Mouse (Mus musculus): Measurements from ENCODE around the gene Gm16253. TPM values are rescaled to one million over a fixed set of nuclear protein-coding genes. Genes with fewer than 3 reads are reported as not detected.

The Gm16253 gene
- polyA plus RNA-seq, 1 experiment from 2014 or later = 0.68 TPM

- Histone ChIP-seq H3K27ac (replicated peaks in 1 of 2; ENCODE audit: control insufficient read depth in 1 of 2, insufficient read depth in 1 of 2, low read depth in 2 of 2, low read length in 2 of 2) (peak within 1 kb of the TSS; percentile 96 to 98), H3K4me3 (ENCODE audit: control insufficient read depth in 1 of 2, insufficient read depth in 1 of 2, low read depth in 1 of 2, low read length in 2 of 2) (peak within 1 kb of the TSS; percentile 76 to 94), H3K4me1 (ENCODE audit: control insufficient read depth in 2 of 2, insufficient read depth in 2 of 2, low read length in 2 of 2) (peaks cover 14 to 32% of the 10 kb centered on the region in 2 experiments), H3K27me3 (ENCODE audit: control insufficient read depth, insufficient read depth, low read length) (no peaks in the 10 kb centered on the region), H3K4me2 (ENCODE audit: low read length) (peak within 1 kb of the TSS; percentile 97), H3K36me3 (ENCODE audit: control insufficient read depth, insufficient read depth, low read length) (peaks cover 33% of the 10 kb centered on the region), H3K9me3 (ENCODE audit: control insufficient read depth, low read length) (no peaks in the 10 kb centered on the region), H3K9ac (ENCODE audit: low read length) (peak within 1 kb of the TSS; percentile 98)
- WGBS = 0% methylated on average over 26 of the region's 26 CpGs
- peak; percentile 98 for ATAC-seq (ENCODE audit: insufficient number of reproducible peaks, insufficient read depth, low FRiP score, low read depth)
These were observed 19.1 kb upstream of the Gm16253 start, which contains the start of gene Txnip for GRCm38 (mm10) chr3:96557694-96558093. Gene Txnip, plus strand, starts transcription at chr3:96557957.

GRCm38 (mm10) chr3:96558159-96558558 lies 18.6 kb upstream of the Gm16253 start:
- H3K4me1 ChIP-seq (ENCODE audit: control insufficient read depth in 2 of 2, insufficient read depth in 2 of 2, low read length in 2 of 2) = peaks cover 14 to 32% of the 10 kb centered on the region in 2 experiments
- under 1% methylated on average over 17 of the region's 17 CpGs for WGBS

GRCm38 (mm10) chr3:96558668-96559196 lies 18.1 kb upstream of the Gm16253 start:
- ATAC-seq (ENCODE audit: insufficient number of reproducible peaks, insufficient read depth, low FRiP score, low read depth) = no peak
- Histone ChIP-seq H3K9me3 (ENCODE audit: control insufficient read depth, low read length) (no peaks in the 10 kb centered on the region), H3K4me2 (ENCODE audit: low read length) (peak overlapping the region; percentile 85), H3K27me3 (ENCODE audit: control insufficient read depth, insufficient read depth, low read length) (no peaks in the 10 kb centered on the region), H3K36me3 (ENCODE audit: control insufficient read depth, insufficient read depth, low read length) (peaks cover 33% of the 10 kb centered on the region), H3K27ac (replicated peaks in 1 of 2; ENCODE audit: control insufficient read depth in 1 of 2, insufficient read depth in 1 of 2, low read depth in 2 of 2, low read length in 2 of 2) (peak overlapping the region; percentile 96 to 98), H3K9ac (ENCODE audit: low read length) (peak overlapping the region; percentile 98), H3K4me1 (ENCODE audit: control insufficient read depth in 2 of 2, insufficient read depth in 2 of 2, low read length in 2 of 2) (peaks cover 14 to 33% of the 10 kb centered on the region in 2 experiments), H3K4me3 (ENCODE audit: control insufficient read depth in 1 of 2, insufficient read depth in 1 of 2, low read depth in 1 of 2, low read length in 2 of 2) (peak overlapping the region; percentile 76 to 94)
- 8% methylated on average over 10 of the region's 10 CpGs for WGBS

More at GRCm38 (mm10) chr3:96558159-96558558, 18.6 kb upstream of the Gm16253 start:
- Histone ChIP-seq H3K9ac (ENCODE audit: low read length) (peak overlapping the region; percentile 98), H3K27me3 (ENCODE audit: control insufficient read depth, insufficient read depth, low read length) (no peaks in the 10 kb centered on the region), H3K4me2 (ENCODE audit: low read length) (peak overlapping the region; percentile 85), H3K4me3 (ENCODE audit: control insufficient read depth in 1 of 2, insufficient read depth in 1 of 2, low read depth in 1 of 2, low read length in 2 of 2) (peak overlapping the region; percentile 76 to 94), H3K27ac (replicated peaks in 1 of 2; ENCODE audit: control insufficient read depth in 1 of 2, insufficient read depth in 1 of 2, low read depth in 2 of 2, low read length in 2 of 2) (peak overlapping the region; percentile 96 to 98), H3K9me3 (ENCODE audit: control insufficient read depth, low read length) (no peaks in the 10 kb centered on the region), H3K36me3 (ENCODE audit: control insufficient read depth, insufficient read depth, low read length) (peaks cover 33% of the 10 kb centered on the region)
- no peak for ATAC-seq (ENCODE audit: insufficient number of reproducible peaks, insufficient read depth, low FRiP score, low read depth)

- 15% methylated on average over 12 of the region's 12 CpGs for WGBS
- H3K4me3 ChIP-seq (ENCODE audit: control insufficient read depth in 1 of 2, insufficient read depth in 1 of 2, low read depth in 1 of 2, low read length in 2 of 2) = peak overlapping the region; percentile 76 to 94
- no peaks in the 10 kb centered on the region for H3K27me3 ChIP-seq (ENCODE audit: control insufficient read depth, insufficient read depth, low read length)
- peak overlapping the region; percentile 96 to 98 for H3K27ac ChIP-seq (replicated peaks in 1 of 2; ENCODE audit: control insufficient read depth in 1 of 2, insufficient read depth in 1 of 2, low read depth in 2 of 2, low read length in 2 of 2)
- H3K36me3 ChIP-seq (ENCODE audit: control insufficient read depth, insufficient read depth, low read length) = peaks cover 33% of the 10 kb centered on the region
- H3K4me1 ChIP-seq (ENCODE audit: control insufficient read depth in 2 of 2, insufficient read depth in 2 of 2, low read length in 2 of 2) = peaks cover 20 to 40% of the 10 kb centered on the region in 2 experiments
- ATAC-seq (ENCODE audit: insufficient number of reproducible peaks, insufficient read depth, low FRiP score, low read depth) = no peak
- no peaks in the 10 kb centered on the region for H3K9me3 ChIP-seq (ENCODE audit: control insufficient read depth, low read length)
- peak overlapping the region; percentile 85 for H3K4me2 ChIP-seq (ENCODE audit: low read length)
- H3K9ac ChIP-seq (ENCODE audit: low read length) = peak overlapping the region; percentile 98
These were observed 17.3 kb upstream of the Gm16253 start for GRCm38 (mm10) chr3:96559398-96559910.

- peaks cover 33% of the 10 kb centered on the region for H3K36me3 ChIP-seq (ENCODE audit: control insufficient read depth, insufficient read depth, low read length)
- H3K4me2 ChIP-seq (ENCODE audit: low read length) = peak overlapping the region; percentile 85
- no peak for ATAC-seq (ENCODE audit: insufficient number of reproducible peaks, insufficient read depth, low FRiP score, low read depth)
- WGBS = 29% methylated on average over 23 of the region's 23 CpGs
- H3K27me3 ChIP-seq (ENCODE audit: control insufficient read depth, insufficient read depth, low read length) = no peaks in the 10 kb centered on the region
- H3K9me3 ChIP-seq (ENCODE audit: control insufficient read depth, low read length) = no peaks in the 10 kb centered on the region
- H3K27ac ChIP-seq (replicated peaks in 1 of 2; ENCODE audit: control insufficient read depth in 1 of 2, insufficient read depth in 1 of 2, low read depth in 2 of 2, low read length in 2 of 2) = peak overlapping the region; percentile 50 to 96
- H3K4me1 ChIP-seq (ENCODE audit: control insufficient read depth in 2 of 2, insufficient read depth in 2 of 2, low read length in 2 of 2) = peaks cover 20 to 37% of the 10 kb centered on the region in 2 experiments
- peak overlapping the region; percentile 98 for H3K9ac ChIP-seq (ENCODE audit: low read length)
- H3K4me3 ChIP-seq (ENCODE audit: control insufficient read depth in 1 of 2, insufficient read depth in 1 of 2, low read depth in 1 of 2, low read length in 2 of 2) = peak overlapping the region; percentile 76 to 94
These were observed 16.6 kb upstream of the Gm16253 start for GRCm38 (mm10) chr3:96559911-96560850.

GRCm38 (mm10) chr3:96560881-96561668 lies 15.7 kb upstream of the Gm16253 start:
- 58% methylated on average over 9 of the region's 9 CpGs for WGBS
- peak overlapping the region; percentile 98 for H3K9ac ChIP-seq (ENCODE audit: low read length)
- H3K9me3 ChIP-seq (ENCODE audit: control insufficient read depth, low read length) = no peaks in the 10 kb centered on the region
- H3K4me3 ChIP-seq (ENCODE audit: control insufficient read depth in 1 of 2, insufficient read depth in 1 of 2, low read depth in 1 of 2, low read length in 2 of 2) = peak overlapping the region; percentile 76 to 94
- H3K4me2 ChIP-seq (ENCODE audit: low read length) = peak overlapping the region; percentile 85
- peak overlapping the region; percentile 81 to 96 for H3K27ac ChIP-seq (replicated peaks in 1 of 2; ENCODE audit: control insufficient read depth in 1 of 2, insufficient read depth in 1 of 2, low read depth in 2 of 2, low read length in 2 of 2)
- H3K27me3 ChIP-seq (ENCODE audit: control insufficient read depth, insufficient read depth, low read length) = no peaks in the 10 kb centered on the region
- no peak for ATAC-seq (ENCODE audit: insufficient number of reproducible peaks, insufficient read depth, low FRiP score, low read depth)
- peaks cover 15 to 28% of the 10 kb centered on the region in 2 experiments for H3K4me1 ChIP-seq (ENCODE audit: control insufficient read depth in 2 of 2, insufficient read depth in 2 of 2, low read length in 2 of 2)
- peaks cover 33% of the 10 kb centered on the region for H3K36me3 ChIP-seq (ENCODE audit: control insufficient read depth, insufficient read depth, low read length)
